Mouse (Mus musculus) cerebellum, adult 9-10 months (tissue): ENCODE data around the gene Olfr171.
"Not testable (repeated sequence)": the region's sequence is repeated elsewhere in the genome, so short reads cannot be mapped to it uniquely, and the experiment has no call there.

Experiments
- DNase-seq: peaks from one replicate; pipeline ENCODE4 v3.0.0; 2022

Olfr171 gene

GRCm38 (mm10) chr16:19629816-19630215, at the start of gene Olfr171:
Olfr171 (minus strand) TSS chr16:19629916.
- no peak for DNase-seq

GRCm38 (mm10) chr16:19670768-19671357, 41.1 kb upstream of the Olfr171 start:
- no peak for DNase-seq

GRCm38 (mm10) chr16:19666312-19666711, 36.6 kb upstream of the Olfr171 start:
- peak; percentile 4 for DNase-seq

DNA sequence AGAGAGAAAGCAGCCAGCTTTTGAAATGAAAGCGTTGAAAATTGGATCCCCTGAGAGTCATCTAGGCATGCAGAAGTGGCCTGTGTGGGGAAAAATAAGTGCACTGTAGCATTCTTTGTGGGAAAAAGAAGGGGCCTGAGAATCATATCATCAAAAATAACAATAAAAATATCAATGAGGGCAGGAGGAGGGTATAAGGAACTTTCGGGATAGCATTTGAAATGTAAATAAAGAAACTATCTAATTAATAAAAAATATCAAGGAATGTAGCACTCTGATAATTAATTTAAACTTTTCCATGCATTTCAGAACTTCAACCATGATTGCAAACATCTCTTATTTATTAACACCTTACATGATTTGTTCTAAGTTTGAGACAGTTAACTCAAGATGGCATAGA, 17.9 kb downstream of the Olfr171 start, which contains the start of gene Olfr170:
Gene Olfr170, minus strand, starts transcription at position 101 of the 400 bp plus-strand sequence.
- not testable (repeated sequence) for DNase-seq

- no peak for DNase-seq
These were observed 26.6 kb downstream of the Olfr171 start for GRCm38 (mm10) chr16:19603166-19603565.
